ENCODE assay signal across 20 mouse cellular contexts in genomic region chr1:167951717-167952116, GRCm38 (mm10).
"Had no signal": no experiment of that assay in that cellular context is flagged by ENCODE, and none has a peak within 500 bp of the region (broad histone marks: within the 10 kb centered on the region; RNA-seq: fewer than 3 reads in every experiment).

No protein-coding gene starts in this region.

- H3K27me3 ChIP-seq: limb, embryonic 12.5 days; liver, embryonic 12.5 days; liver, embryonic 15.5 days; midbrain, embryonic 12.5 days; midbrain, embryonic 15.5 days; neural tube, embryonic 12.5 days; neural tube, embryonic 15.5 days; stomach, embryonic 15.5 days had no signal

- H3K4me3 ChIP-seq: left cerebral cortex, adult 2 months; limb, embryonic 12.5 days; liver, embryonic 12.5 days; liver, embryonic 15.5 days; midbrain, embryonic 12.5 days; midbrain, embryonic 15.5 days; neural tube, embryonic 12.5 days; neural tube, embryonic 15.5 days; stomach, embryonic 15.5 days had no signal

- H3K4me2 ChIP-seq: limb, embryonic 12.5 days; liver, embryonic 12.5 days; liver, embryonic 15.5 days; midbrain, embryonic 12.5 days; midbrain, embryonic 15.5 days; neural tube, embryonic 12.5 days; neural tube, embryonic 15.5 days; stomach, embryonic 15.5 days had no signal

- H3K36me3 ChIP-seq: limb, embryonic 12.5 days; liver, embryonic 12.5 days; liver, embryonic 15.5 days; midbrain, embryonic 12.5 days; midbrain, embryonic 15.5 days; neural tube, embryonic 12.5 days; neural tube, embryonic 15.5 days; stomach, embryonic 15.5 days had no signal

- H3K9ac ChIP-seq: limb, embryonic 12.5 days; liver, embryonic 12.5 days; liver, embryonic 15.5 days; midbrain, embryonic 12.5 days; midbrain, embryonic 15.5 days; neural tube, embryonic 12.5 days; neural tube, embryonic 15.5 days; stomach, embryonic 15.5 days had no signal

- H3K9me3 ChIP-seq: liver, embryonic 12.5 days; liver, embryonic 15.5 days; midbrain, embryonic 15.5 days; neural tube, embryonic 15.5 days; stomach, embryonic 15.5 days had no signal

- ATAC-seq: liver, embryonic 12.5 days; midbrain, embryonic 15.5 days had no signal

- DNase-seq: kidney, adult 11 months; kidney, adult 8-10 months; kidney, postnatal 25 days; layer of hippocampus, postnatal 36 days; liver; lung, adult 2 months; right cerebral cortex, adult 18-20 months; right cerebral cortex, postnatal 14 days; spleen, adult 18-20 months; thymus, postnatal 25 days had no signal

- H3K4me1 ChIP-seq: limb, embryonic 12.5 days; liver, embryonic 12.5 days; liver, embryonic 15.5 days; midbrain, embryonic 12.5 days; neural tube, embryonic 12.5 days had no signal

- H3K27ac ChIP-seq: left cerebral cortex, adult 2 months; limb, embryonic 12.5 days; liver, embryonic 12.5 days; liver, embryonic 15.5 days; macrophage; midbrain, embryonic 12.5 days; midbrain, embryonic 15.5 days; neural tube, embryonic 12.5 days; neural tube, embryonic 15.5 days; stomach, embryonic 15.5 days had no signal
